Mouse (Mus musculus): ENCODE results near the gene Tmem150c.
A peak's percentile ranks its signal among the peaks of the same experiment; 100 is the strongest.

Gene Tmem150c

DNA sequence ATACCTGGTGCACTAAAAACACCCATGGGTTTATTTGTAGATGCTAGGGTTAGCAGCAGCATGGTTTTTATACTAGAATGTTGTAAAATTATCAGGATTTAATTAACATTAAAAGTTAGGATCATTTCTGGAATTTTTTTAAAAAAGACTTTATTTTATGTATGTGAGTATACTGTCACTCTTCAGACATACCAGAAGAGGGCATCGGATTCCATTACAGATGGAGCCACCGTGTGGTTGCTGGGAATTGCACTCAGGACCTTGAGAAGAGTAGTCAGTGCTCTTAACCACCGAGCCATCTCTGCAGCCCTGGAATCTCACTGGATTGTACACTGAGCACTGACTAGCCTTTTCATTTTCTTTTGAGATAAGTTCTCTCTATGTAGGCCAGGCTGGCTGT, 109.7 kb downstream of the Tmem150c start:
- DNase-seq, result no peak

DNA sequence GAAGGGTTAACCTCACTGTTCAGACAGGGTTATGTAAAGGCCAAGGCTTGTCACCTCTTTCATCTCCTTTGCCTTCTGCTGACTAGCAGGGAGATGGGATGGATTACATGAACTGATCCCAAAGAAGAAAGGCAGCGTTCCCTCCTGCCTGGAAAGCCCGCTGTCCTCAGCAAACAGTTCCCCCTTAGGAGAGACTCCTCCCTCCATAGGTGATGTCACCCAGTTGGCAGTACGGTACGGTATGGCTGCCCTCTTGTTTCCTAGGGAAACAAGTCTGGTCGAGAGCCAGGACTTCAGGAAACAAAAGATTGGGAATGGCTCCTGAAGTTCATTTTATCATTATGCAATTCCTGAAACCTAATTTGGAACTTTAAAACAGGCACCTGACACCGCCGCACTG, 111.7 kb downstream of the Tmem150c start:
- no peak for DNase-seq

DNA sequence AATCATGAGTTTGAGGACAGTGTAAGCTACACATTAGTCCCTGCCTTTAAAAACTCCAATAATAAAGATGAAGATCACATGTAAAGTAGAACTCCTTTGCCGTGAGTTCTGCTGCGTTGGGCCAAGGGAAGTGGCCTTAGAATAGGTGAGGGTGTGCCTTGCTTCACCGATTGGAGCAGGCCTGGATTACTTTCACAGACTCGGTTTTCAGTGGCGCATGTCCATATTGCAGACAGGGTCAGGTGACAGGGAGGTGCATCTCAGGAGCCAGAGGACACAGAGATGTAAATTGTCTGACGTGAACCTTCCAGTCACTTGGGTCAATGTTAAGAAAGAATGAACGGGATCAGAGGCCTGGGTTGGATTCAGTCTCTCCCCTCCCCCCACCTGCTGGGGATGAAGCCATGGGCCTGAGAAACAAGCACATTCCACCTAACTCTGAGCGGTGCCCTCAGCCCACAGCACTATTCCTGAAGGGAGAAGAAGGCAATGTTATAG, 112.4 kb downstream of the Tmem150c start:
- no peak for DNase-seq

DNA sequence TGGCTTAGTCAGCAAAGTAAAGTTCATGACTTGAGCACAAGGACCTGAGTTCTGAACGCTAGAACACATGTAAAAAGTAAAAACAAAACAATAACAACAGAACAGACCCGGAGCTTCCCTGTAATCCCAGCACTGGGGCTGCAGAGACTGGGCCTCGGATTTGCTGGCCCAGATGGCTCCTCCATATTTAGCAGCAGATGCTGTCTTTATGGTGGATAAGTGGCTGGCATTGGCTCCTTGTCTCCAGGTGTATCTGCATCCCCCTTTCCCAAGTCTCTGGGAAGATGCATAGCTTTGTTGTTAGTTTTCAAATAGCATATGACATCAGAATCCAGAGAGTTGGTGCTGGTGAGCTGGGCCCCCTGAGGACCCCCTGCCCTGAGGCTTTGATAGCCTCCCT, 113.5 kb downstream of the Tmem150c start:
- no peak for DNase-seq

DNA sequence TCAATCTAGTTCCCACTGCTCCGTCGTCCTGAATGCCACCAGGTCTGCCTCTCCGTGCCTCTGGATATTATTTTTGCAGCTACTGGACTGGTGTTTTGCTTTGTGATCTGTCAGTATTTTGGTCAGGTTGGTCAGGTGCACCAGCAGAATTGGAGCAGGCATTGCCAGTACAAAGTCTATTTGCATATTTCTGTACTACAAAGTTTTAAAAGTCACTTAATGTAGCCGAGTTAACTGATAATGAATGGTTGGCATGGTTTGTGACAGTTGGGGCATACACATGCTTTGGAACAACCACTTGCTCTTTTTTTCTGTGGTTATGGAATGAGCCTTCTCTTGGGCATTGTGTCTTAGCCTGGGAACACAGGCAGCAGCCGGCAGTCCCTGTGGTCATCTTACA, 115.0 kb downstream of the Tmem150c start:
- no peak for DNase-seq

DNA sequence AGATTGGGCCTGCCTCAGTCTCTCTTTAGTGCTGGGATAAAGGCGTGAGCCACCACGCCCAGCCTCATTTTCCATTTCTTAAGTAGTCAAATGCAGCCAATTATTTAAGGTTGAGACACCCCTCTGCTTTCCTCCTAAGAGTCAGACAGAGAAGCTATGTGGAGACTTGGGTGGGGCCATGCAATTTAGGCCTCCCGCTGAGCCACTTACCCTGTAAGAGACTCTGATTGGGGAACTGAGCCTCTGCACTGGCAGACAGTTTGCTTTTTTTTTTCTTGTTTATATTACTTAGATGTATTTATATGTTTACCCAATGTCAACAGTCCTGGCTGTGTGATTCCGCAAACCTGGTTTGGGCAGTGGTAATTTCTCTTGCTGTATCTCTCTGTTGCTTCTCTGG, 115.6 kb downstream of the Tmem150c start:
- no peak for DNase-seq

DNA sequence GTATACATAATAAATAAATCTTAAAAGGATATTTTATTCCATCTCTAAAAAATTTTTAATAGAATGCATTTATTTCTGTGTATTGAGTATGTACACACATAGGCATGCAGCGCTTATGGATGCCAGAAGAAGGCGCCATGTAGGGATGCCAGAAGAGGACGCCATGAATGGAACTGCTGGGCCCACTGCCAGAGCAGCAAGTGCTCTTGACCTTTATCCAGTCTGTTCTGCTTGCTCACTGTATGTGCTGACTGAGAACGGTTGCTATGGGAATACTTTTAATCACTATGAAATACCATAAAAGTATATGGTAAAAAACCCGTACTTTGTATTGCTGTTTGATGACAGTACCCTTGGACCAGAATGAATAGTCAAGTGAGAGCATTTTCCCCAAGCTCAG, 116.2 kb downstream of the Tmem150c start:
- DNase-seq, result no peak

DNA sequence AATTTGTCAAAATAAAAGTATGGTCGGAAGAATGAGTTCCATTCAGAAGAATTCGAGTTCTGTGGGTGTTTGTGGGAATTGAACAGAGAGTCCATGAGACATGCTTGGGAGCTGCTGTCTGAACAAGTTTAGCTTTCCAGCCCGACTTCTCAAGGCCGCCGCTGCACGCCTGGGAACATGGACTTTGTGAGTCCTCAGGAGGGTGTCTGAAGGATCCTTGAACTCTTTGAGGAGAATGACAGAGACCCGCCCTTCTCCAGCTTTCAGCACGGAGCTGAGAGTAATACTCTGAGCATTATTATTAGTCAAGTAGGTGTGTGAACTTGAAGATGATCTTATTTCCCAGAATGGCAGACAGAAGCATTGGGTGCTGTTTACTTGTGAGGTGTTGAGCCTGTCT, 117.1 kb downstream of the Tmem150c start:
- no peak for DNase-seq

DNA sequence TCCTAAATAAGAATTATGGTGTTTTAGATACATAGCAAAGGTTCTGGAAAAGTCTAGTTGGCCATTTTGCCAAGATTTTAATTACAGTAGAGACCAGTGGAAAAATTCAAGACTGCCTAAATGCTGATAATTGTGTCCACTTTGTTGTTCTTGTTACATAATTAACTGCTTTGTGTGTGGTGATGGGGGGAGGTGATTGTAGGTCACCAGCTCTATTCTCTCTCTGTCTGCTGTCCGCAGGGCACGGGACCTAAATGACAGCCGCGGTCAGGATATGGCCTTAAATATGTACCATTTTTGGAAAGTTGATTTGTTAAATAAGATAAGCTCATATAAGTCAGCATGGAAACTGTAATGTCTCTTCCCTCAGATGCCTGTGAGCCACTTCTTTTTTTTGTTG, 118.3 kb downstream of the Tmem150c start:
- DNase-seq, result no peak

DNA sequence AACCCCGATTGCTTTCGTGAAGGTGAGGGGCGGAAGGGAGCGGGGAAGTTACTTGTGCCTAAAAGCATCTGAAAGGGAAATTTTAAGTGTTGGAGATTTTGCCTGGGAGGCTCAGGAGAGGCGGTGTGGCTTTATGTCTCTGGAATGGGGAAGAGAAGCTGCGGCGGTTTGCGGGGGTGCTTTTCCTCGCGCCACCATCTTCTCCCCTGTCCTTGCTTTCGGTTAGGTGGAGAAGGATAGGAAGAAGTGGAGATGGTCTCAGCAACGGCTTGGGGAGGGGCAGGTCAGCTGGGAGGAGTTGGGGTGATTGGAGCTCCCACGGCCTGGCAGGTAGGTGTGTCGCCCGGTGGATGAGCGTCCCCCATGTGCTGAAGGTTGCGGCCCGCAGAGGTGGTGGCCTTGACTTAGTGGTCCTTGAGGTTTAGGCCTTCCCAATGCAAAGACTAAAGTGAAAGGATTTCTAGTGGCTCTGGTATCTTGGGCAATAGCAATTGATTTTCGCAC, 119.3 kb downstream of the Tmem150c start:
- no peak for DNase-seq

DNA sequence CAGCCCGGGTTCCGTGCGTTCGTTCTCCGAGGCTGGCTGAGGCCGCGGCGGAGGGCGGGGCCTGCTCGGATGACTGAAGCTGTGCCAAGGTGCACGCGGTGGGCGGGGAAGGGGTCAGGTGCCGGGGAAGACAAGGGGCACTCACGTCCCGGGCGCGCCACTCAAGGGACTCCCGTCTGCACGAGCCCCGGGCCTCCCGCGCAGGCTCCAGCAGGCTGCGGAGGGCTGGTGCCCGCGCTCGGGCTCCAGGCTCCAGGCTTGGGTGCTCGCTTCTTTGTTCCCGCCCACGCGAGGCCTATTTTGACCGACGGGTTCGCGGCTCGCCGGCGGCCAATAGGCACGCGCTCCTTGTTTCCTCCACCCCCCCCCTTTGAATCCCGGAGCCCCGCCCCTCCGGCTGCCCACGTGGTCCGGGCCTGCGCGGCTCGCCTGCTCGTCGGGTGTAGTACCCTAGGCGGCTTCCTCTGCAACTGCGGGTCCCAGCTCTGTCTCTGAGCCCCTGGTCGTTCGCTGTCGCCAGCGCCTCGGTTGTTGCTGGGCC, 119.9 kb downstream of the Tmem150c start, which contains the start of the genes Hnrnpdl and Enoph1:
Gene Hnrnpdl, minus strand, starts transcription at position 63 of the 541 bp plus-strand sequence.
Gene Enoph1, plus strand, starts transcription at position 384 of the 541 bp plus-strand sequence.
- peak; percentile 99 for DNase-seq

DNA sequence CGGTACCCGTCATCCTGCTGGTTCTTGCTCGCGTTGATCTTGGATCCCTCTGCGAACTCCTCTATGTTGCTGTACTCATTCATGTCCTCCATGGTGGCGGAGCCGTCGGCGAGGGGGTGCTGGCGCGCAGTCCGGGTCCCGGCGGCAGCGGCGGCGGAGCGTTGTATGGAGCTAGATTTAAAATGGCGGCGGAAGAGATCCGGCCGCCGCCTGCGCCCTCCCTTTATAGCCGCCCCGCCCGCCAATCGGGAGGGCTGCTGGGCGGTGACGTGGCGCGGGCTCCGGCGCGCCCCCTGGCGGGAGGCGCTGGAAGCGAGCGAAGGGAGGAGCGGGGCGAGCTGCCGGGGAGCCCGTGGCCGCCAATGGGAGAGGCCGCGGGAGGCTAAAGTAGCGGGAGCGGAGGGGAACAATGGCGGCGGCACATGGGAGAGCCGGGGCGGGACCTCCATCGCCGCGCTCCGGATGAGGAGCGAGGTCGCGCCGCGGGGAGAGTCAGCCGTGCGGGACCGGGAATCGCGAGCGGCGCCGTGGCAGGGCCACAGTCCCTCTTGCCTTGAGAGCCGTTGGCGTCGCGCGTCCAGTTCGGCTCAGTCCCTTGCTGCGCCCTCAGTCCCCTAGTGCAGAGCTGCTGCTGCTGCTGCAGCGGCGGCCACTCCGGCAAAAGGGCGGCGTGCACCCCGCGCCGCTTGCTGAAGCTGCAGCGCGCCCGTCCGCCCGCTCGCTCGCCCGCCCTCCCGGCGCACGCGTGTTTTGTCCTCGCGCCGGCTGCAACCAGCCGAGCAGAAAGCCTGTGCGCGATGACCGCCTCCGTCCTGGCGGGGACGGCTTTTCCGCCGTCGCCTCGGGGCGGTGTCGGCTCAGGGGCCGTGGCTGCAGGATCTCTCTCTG, 120.7 kb downstream of the Tmem150c start:
- DNase-seq, result peak; percentile 99

DNA sequence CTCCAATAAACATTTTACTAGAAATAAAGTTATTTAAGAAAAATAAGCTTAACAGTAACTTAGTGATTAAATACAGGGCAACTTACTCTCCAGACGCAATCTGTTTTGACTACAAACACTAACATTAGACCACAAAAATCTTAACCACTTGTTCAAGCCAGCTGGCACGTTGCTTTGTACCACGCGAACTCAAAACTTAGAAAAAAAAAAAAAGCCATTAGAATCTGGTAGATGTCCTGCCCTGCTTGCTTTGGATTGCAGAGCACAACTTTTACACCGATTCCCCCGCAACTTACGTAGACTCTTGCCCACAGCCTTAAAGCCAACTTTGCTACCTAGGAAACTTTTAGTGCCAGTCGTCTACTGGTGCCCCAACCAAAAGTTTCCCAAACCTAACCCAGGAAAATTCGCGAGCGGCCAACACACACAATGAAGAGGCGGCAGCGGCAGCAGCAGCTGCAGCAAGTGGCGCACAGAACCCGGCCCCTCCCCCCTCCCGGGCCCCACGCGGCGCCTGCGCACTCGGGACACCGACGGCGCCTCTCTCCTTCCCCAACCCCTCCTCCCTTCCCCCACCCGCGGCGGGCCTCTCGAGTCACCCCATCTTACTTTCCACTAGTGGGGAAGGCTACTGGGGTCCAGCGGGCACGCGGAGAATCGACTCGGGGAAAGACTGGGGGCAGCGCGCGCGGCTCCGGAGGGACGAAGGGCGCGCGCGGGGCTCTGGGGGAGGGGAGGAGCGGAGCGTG, 121.5 kb downstream of the Tmem150c start:
- DNase-seq, result peak; percentile 99

DNA sequence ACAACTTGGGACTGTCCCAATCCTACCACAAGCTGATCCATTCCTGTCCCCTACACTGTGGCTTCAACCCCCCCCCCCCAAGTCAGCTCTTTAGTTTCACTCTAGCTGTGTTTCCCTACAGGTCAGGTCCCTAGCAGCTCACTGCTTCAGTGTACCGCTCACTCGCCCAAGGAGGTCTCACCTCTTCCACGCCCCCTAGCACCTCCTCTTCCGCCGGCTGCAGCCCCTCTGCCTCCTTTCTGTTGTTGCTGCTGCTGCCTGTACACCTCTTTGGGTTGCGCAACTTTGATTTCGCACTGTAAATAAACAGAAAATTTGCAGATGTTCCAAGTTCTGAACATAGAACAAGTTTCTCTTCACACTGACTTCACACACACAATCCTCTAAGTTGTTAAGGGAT, 122.9 kb downstream of the Tmem150c start:
- no peak for DNase-seq

DNA sequence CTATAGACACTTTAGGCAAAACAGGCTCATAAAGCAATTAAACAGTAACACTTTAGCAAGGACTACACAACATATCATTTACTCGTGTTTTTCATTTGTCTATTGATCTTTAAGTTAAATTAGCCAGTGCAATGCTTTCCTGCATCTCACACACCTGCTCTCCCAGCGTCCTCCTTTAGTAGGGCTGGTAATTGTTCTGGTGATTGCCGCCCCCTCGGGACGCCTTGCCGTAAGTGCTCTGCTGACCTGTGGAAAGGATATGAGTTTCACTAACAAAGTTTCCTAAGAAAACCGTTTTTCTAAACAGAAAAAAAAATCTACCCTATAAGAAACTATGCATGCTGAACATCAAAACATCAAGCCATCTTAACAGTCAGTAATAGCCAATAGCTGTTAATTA, 123.7 kb downstream of the Tmem150c start:
- no peak for DNase-seq

DNA sequence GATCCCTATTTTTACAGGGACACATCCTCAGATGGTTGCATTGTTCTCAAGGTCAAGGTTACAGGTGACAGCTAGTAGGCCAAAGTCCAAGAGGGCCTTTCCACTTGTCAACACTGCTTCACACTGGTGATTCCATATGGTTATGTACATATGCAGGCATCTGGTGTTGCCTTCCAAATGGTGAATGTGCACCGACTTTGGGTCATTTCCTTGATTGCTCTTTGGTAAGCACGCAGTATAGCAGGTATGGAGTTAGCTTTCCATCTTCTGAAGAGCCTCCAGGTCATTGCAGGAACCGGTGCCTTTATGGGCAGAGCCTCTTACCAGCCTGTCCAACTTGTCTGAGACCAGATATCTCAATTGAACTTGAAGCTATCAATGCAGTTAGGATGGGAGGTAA, 127.0 kb downstream of the Tmem150c start:
- DNase-seq, result no peak

DNA sequence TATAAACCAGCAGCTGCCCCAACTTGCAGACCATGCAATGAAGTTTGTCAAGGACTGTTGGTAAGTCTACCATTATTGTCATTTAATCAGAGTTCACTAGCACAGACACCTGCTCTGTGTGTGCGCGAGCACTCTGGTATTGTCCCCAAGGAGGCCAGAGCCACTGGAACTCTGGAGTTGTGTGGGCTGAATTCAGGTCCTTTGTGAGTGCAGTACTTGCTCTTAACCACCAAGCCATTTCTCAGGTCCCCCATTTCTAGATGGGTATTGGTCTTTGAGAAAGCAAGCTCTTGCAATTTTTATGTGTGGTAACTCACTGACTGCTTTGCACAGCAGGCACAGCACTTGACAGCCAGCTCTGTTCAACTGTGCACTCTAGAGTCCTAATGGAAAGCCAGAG, 127.5 kb downstream of the Tmem150c start:
- no peak for DNase-seq

DNA sequence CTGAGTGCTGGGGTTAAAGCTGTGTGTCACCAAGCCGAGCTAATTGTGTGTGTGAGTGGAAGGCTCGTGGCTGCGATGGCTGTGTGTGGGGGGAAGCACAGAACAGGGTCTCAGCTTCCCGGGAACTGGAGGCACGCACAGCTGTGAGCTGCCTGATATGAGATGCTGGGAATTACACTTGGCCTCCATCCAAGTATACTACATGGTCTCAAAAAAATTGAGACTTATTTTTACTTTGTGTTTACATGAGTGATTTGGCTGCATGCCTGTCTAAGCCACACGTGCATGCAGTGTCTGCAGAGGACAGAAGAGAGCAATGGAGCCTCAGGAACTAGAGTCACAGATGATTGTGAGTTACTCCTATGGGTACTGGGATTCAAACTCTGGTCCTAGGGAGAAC, 129.5 kb downstream of the Tmem150c start:
- no peak for DNase-seq

Data from heart, adult 11 months (tissue).